Mouse (Mus musculus) lung, embryonic 14.5 days (tissue): ENCODE data around the gene Phactr3. TPM values are rescaled to one million over a fixed set of nuclear protein-coding genes. Genes with fewer than 3 reads are reported as not detected.

Source experiments
- ATAC-seq: fragments of 200-750 bp; cut with Nextera tagmentation; 2 replicates; pipeline ENCODE4 v1.8.0; 2017; ENCODE audit warnings: mild to moderate bottlenecking, moderate TSS enrichment, moderate library complexity; ENCODE audit not compliant: insufficient read depth
- DNase-seq: peaks from one replicate; pipeline ENCODE4 v3.0.0-alpha.2; 2015
- H3K27ac ChIP-seq: fragments of 300-500 bp; sonication (generic); 2 replicates; pipeline ENCODE4 v1.5.1; 2014; ENCODE audit warnings: low read depth, mild to moderate bottlenecking, moderate library complexity
- H3K27me3 ChIP-seq: fragments of 300-500 bp; sonication (generic); 2 replicates; pipeline ENCODE4 v1.6.1; 2014; ENCODE audit warnings: low read length, control low read depth; ENCODE audit not compliant: insufficient read depth
- H3K36me3 ChIP-seq: fragments of 300-500 bp; sonication (generic); 2 replicates; pipeline ENCODE4 v1.6.1; 2014; ENCODE audit warnings: control low read depth; ENCODE audit not compliant: insufficient read depth
- H3K4me1 ChIP-seq: fragments of 300-500 bp; sonication (generic); 2 replicates; pipeline ENCODE4 v1.6.1; 2014; ENCODE audit warnings: antibody characterized with exemption, control low read depth; ENCODE audit not compliant: insufficient read depth
- H3K4me2 ChIP-seq: fragments of 300-500 bp; sonication (generic); 2 replicates; pipeline ENCODE4 v1.6.1; 2014; ENCODE audit warnings: mild to moderate bottlenecking
- H3K4me3 ChIP-seq: fragments of 300-500 bp; sonication (generic); 2 replicates; pipeline ENCODE4 v1.5.1; 2014; ENCODE audit warnings: low read depth, low read length
- H3K9ac ChIP-seq: fragments of 300-500 bp; sonication (generic); 2 replicates; pipeline ENCODE4 v1.6.1; 2014
- H3K9me3 ChIP-seq: fragments of 300-500 bp; sonication (generic); 2 replicates; pipeline ENCODE4 v1.6.1; 2016; ENCODE audit warnings: low read depth, low read length, control low read depth
- CTCF ChIP-seq: IDR thresholded peaks from 2 replicates; pipeline ENCODE4 v1.5.1; 2016; ENCODE audit warnings: antibody characterized with exemption, low read depth
- WGBS: fragments of 180-500 bp; shearing (Covaris S2); extraction: QIAGEN DNeasy Blood & Tissue Kit; methylation state at CpG from one replicate; pipeline ENCODE4 v1.1.7; 2014; 5-methylcytosine and 5-hydroxymethylcytosine counted together
- polyA plus RNA-seq: library from polyadenylated mRNA; unstranded; fragments of >200 nt; fragmentation: Nextera tagmentation; extraction: Ambion mirVana; gene quantifications from 2 replicates; pipeline ENCODE4 v1.2.1, GENCODE M21; 2014

The Phactr3 gene
- polyA plus RNA-seq, 1 experiment from 2014 or later: 0.33 TPM

DNA sequence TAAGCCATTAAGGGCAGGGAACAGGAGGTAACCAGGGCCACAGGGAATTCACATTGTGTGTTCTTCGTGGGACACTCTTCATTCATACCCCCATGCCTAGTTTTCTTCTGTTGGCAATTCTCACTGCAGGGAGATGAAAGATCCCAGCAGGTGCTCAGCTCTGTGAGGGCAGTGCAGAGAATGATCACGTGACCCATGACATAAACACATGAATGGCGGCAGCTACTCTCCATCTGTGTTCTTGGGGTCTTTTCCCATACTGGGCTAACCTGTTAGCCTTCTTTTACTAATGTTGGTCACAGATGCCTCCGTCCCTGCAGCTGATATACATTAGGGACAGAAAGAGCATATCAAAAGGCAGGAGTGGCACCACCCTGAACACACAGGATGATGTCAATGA lies 16.9 kb downstream of the Phactr3 start:
- ATAC-seq: no peak
- Histone ChIP-seq H3K9ac (no peak overlapping the region), H3K27ac (no peak overlapping the region), H3K4me3 (no peak overlapping the region), H3K27me3 (no peaks in the 10 kb centered on the region), H3K9me3 (no peaks in the 10 kb centered on the region), H3K36me3 (no peaks in the 10 kb centered on the region), H3K4me2 (no peak overlapping the region), H3K4me1 (no peaks in the 10 kb centered on the region)
- WGBS: 44% methylated on average over 4 of the region's 4 CpGs
- DNase-seq: no peak
- no peak for TF ChIP-seq CTCF

- H3K4me3 ChIP-seq: no peak overlapping the region
- H3K27ac ChIP-seq: no peak overlapping the region
- H3K4me1 ChIP-seq: no peaks in the 10 kb centered on the region
- no peak overlapping the region for H3K9ac ChIP-seq
- H3K9me3 ChIP-seq: no peaks in the 10 kb centered on the region
- peak; percentile 94 for TF ChIP-seq CTCF
- peaks cover 17% of the 10 kb centered on the region for H3K27me3 ChIP-seq
- no peak for ATAC-seq
- DNase-seq: peak; percentile 81
- no peak overlapping the region for H3K4me2 ChIP-seq
- WGBS: 6% methylated on average over 3 of the region's 3 CpGs
- no peaks in the 10 kb centered on the region for H3K36me3 ChIP-seq
Observed at GRCm38 (mm10) chr2:178137518-178137917, 18.7 kb downstream of the Phactr3 start.

DNA sequence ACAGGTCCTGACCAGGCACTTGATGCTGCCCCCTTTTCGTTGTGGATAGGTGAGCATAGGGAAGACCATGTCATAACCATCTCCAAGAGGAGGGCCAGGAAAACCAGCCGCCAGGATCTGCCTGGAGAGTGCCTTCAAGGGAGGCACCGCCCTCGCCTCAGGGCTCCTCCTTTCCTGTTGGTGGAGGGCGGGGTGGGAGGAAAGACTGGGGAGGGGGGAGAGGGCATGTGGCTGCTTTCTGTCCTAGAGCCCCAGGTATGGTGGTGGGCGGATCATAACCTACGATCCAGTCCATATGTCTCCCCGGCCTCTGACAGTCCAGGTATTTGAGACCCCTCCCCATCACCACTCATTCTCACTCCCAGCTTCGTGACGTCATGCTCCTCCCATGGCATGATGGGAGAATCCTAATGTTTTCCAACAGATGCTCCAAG lies 22.7 kb downstream of the Phactr3 start:
- no peak for ATAC-seq
- Histone ChIP-seq H3K9ac (no peak overlapping the region), H3K9me3 (no peaks in the 10 kb centered on the region), H3K4me3 (no peak overlapping the region), H3K27ac (no peak overlapping the region), H3K4me1 (no peaks in the 10 kb centered on the region), H3K27me3 (peaks cover 22% of the 10 kb centered on the region), H3K36me3 (no peaks in the 10 kb centered on the region), H3K4me2 (no peak overlapping the region)
- TF ChIP-seq CTCF: no peak
- WGBS: 5% methylated on average over 10 of the region's 10 CpGs
- no peak for DNase-seq

DNA sequence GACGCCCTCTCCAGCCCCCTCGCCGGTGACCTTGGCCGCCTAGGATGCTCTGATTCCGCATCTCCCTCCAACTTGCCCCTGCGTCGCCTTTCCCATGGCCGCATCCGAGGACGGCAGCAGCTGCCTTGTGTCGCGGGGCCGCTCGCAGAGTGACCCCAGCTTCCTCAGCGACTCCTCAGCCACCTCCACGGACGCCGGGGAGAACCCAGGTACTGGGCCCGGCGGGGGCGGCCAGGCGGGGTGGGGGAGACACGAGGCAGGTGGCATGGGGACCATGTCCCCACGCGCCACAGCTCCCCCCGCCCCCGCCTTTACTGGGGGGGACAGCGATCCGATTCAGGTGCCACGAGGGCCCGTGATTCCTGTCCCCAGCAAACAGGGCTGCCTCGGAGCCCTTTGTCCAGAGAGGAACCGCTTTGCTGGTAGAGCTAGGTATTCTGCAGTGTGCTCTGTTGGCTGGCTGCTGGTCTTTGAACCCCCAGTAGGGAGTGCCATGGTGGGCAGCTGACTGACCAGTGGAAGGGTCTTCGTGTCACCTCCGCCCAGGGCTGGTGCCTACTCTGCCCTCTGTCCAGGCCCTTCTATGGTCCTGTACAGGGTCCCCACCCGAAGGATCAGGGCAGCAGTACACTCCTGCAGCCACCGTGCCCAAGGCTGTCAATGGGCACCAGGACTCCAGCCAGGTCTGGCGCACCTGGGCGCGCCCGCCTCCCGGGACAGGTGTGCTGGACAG lies 23.7 kb downstream of the Phactr3 start:
- Histone ChIP-seq H3K27me3 (peaks cover 22% of the 10 kb centered on the region), H3K9me3 (no peaks in the 10 kb centered on the region), H3K4me2 (peak overlapping the region; percentile 31; the same call in 1 of the 2 replicates), H3K36me3 (no peaks in the 10 kb centered on the region), H3K27ac (no peak overlapping the region), H3K4me1 (no peaks in the 10 kb centered on the region), H3K9ac (no peak overlapping the region), H3K4me3 (peak overlapping the region; percentile 14; the same call in 1 of the 2 replicates)
- TF ChIP-seq CTCF: no peak
- no peak for DNase-seq
- WGBS: 8% methylated on average over 42 of the region's 42 CpGs
- no peak for ATAC-seq

DNA sequence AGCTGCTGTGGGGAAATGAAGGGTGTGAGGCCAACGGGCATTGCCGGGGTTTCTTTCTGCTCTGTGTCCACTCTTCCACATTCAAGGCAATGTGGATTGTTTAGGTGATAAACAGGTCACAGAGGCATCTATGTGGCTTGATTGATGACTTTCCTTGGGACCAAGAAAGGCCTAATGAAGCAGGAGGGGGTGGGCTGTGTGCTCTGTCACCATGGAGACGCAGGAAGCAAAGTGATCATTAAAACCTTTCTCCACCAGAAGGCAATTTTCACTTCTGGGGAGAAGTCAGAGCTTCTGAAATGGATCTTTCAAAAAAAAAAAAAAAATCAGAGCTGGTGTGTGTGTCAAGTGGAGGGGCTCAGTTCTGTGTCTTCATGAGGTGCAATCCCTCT lies 24.2 kb downstream of the Phactr3 start:
- H3K36me3 ChIP-seq: no peaks in the 10 kb centered on the region
- no peak for TF ChIP-seq CTCF
- no peak for DNase-seq
- H3K27me3 ChIP-seq: peaks cover 22% of the 10 kb centered on the region
- no peak for ATAC-seq
- WGBS: 19% methylated on average over 3 of the region's 3 CpGs
- no peak overlapping the region for H3K4me2 ChIP-seq
- no peaks in the 10 kb centered on the region for H3K9me3 ChIP-seq
- H3K9ac ChIP-seq: no peak overlapping the region
- no peak overlapping the region for H3K27ac ChIP-seq
- H3K4me3 ChIP-seq: no peak overlapping the region
- H3K4me1 ChIP-seq: no peaks in the 10 kb centered on the region

DNA sequence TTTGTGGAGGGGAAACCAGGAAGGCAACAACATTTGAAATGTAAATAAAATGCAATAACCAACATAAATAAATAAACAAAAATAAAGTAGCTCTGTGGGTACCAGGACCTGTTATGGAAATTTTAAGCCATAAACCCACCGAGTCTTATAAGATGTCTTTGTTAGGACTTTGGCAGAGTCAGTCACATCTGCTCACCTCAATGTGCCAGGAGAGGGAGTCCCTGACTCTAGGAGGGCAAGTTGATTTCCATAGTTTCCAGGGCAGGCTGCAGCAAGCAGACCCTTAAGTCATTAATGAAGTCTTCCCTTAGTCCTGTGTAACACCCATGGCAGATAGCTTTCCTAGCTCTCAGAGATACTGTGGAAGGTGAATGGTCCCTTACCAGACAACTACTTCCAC lies 25.1 kb downstream of the Phactr3 start:
- Histone ChIP-seq H3K27me3 (peaks cover 22% of the 10 kb centered on the region), H3K9me3 (no peaks in the 10 kb centered on the region), H3K36me3 (no peaks in the 10 kb centered on the region), H3K4me3 (no peak overlapping the region), H3K27ac (no peak overlapping the region), H3K4me2 (no peak overlapping the region), H3K4me1 (no peaks in the 10 kb centered on the region), H3K9ac (no peak overlapping the region)
- DNase-seq: no peak
- ATAC-seq: no peak
- no peak for TF ChIP-seq CTCF
- WGBS: 85% methylated on average over 1 of the region's 1 CpGs

DNA sequence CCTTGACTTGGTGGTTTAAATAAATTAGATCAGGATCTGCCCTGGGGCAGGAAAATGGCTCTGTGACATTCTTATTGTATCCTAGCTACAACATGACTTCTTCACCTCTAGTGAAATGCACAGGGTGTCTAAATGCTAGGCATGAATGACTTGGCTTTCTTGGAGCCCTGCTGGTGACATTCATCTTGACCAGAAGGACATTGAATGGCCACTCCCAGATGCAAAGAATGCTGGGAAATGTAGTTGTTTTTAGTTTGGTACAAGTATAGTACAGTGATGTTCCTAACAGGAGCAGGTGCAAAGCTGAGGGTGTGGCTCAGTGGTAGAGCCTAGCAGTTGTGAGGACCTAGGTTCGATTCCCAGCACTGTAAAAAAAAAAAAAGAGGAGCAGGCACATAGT lies 30.5 kb downstream of the Phactr3 start:
- ATAC-seq (no peak), DNase-seq (no peak)
- H3K4me1 ChIP-seq: no peaks in the 10 kb centered on the region
- H3K9ac ChIP-seq: no peak overlapping the region
- 43% methylated on average over 1 of the region's 1 CpGs for WGBS
- H3K27ac ChIP-seq: no peak overlapping the region
- no peak overlapping the region for H3K4me2 ChIP-seq
- no peak for TF ChIP-seq CTCF
- no peaks in the 10 kb centered on the region for H3K27me3 ChIP-seq
- no peaks in the 10 kb centered on the region for H3K9me3 ChIP-seq
- no peak overlapping the region for H3K4me3 ChIP-seq
- H3K36me3 ChIP-seq: no peaks in the 10 kb centered on the region
